Mouse (Mus musculus): ENCODE results near the gene Sulf2. TPM values are rescaled to one million over a fixed set of nuclear protein-coding genes. Genes with fewer than 3 reads are reported as not detected.
A peak's percentile ranks its signal among the peaks of the same experiment; 100 is the strongest.

Gene Sulf2
- total RNA-seq, 2 experiments from 2014 or later, result 192 to 224 TPM

GRCm38 (mm10) chr2:166175552-166176136 lies 20.2 kb upstream of the Sulf2 start:
- DNase-seq (ENCODE audit: low spot score in 2 of 2), result no peak

GRCm38 (mm10) chr2:166175145-166175544 lies 19.7 kb upstream of the Sulf2 start:
- no peak for DNase-seq (ENCODE audit: low spot score in 2 of 2)

GRCm38 (mm10) chr2:166173169-166173568 lies 17.7 kb upstream of the Sulf2 start:
- DNase-seq (ENCODE audit: low spot score in 2 of 2), result no peak

- no peak for DNase-seq (ENCODE audit: low spot score in 2 of 2)
Measured at GRCm38 (mm10) chr2:166170173-166170572, 14.7 kb upstream of the Sulf2 start.

- DNase-seq (ENCODE audit: low spot score in 2 of 2), result no peak
Measured at GRCm38 (mm10) chr2:166168868-166169267, 13.4 kb upstream of the Sulf2 start.

DNA sequence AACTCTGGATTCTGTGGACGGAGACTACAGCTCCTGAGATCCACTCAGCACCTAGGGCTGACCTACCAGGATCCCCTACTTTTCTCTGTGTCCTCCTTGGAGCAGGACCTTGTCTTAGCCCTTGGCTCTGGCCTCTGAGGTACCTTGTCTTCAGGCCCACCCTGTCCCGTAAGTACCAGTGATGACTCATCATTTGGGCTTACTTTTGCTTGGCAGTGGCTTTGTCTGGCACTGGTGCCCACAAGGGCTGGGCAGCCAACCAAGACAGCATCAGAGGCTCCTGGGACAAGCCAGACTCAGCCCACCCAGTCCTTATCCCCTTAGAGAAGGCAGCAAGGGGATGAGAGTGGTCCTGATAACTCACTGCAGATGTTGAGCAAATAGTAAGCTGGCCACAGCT lies 11.9 kb upstream of the Sulf2 start:
- no peak for DNase-seq (ENCODE audit: low spot score in 2 of 2)

- DNase-seq (ENCODE audit: low spot score in 2 of 2), result no peak
Measured at GRCm38 (mm10) chr2:166165396-166165795, 9.9 kb upstream of the Sulf2 start.

- DNase-seq (ENCODE audit: low spot score in 2 of 2), result no peak
Measured at GRCm38 (mm10) chr2:166164601-166165000, 9.1 kb upstream of the Sulf2 start.

GRCm38 (mm10) chr2:166163917-166164316 lies 8.5 kb upstream of the Sulf2 start:
- DNase-seq (ENCODE audit: low spot score in 2 of 2), result no peak

DNA sequence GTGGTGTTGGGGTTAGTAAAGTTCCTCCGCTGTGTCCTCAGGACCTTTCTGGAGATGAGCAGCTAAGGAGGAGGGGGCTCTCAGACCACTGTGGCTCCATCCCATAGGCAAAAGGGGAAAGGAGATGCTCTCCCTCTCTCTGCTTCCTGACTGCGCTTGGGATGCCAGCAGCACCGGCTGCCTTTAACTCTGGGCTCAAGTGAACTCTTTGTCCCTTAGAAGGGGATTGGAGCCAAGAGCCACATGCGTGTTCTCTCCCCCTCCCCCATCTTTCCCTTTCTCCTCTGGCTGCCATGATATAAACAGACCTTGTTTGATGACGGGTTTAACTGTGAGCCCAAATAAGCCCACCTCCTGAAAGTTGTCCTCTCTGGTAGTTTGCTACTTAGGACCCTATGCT lies 7.8 kb upstream of the Sulf2 start:
- no peak for DNase-seq (ENCODE audit: low spot score in 2 of 2)

DNA sequence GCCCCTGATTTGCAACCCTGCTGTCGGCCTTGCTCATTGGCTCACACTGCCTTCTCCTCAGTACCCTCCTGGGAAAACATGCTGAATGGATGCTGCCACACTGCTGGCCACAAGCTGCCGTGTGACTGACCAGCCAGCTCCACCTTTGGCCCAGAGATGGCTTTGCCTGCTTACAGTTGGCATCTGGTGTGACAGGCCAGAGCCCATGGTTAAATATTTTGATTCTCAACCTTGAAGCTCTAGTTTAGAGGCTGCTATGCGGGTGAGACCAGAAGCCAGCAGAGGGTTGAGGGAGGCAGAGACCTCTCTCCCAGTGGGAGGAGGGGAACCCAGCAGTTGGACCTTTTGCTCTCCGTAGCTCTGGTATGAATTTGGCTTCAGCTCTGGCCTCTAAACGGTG lies 6.7 kb upstream of the Sulf2 start:
- DNase-seq (ENCODE audit: low spot score in 2 of 2), result no peak

- no peak for DNase-seq (ENCODE audit: low spot score in 2 of 2)
Measured at GRCm38 (mm10) chr2:166159276-166159675, 3.8 kb upstream of the Sulf2 start.

- DNase-seq (ENCODE audit: low spot score in 2 of 2), result no peak
Measured at GRCm38 (mm10) chr2:166157767-166158561, 2.5 kb upstream of the Sulf2 start.

- DNase-seq (ENCODE audit: low spot score in 2 of 2), result no peak
Measured at GRCm38 (mm10) chr2:166157144-166157543, 1.7 kb upstream of the Sulf2 start.

DNA sequence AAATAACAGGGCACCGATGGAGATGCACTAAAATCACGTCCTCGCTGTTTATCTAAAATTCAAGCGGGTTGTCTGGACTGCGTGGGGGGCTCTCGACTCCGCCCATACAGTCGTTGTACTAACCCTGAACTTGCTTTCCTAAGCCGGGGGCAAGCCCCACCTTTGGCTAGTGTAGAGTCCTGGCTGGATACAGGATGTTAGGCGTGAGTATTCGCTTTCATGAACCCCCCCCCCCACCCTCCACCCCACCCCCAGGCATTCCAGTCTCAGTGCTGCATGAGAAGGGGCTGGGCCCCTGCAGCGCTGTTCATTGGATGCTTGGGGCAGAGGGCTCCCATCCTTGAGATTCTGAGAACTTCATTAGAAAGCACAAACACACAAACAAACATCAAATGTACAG lies 659 bp upstream of the Sulf2 start:
- DNase-seq (ENCODE audit: low spot score in 2 of 2), result no peak

- DNase-seq (ENCODE audit: low spot score in 2 of 2), result peak; percentile 46 to 63
Measured at GRCm38 (mm10) chr2:166154749-166155453, 562 bp downstream of the Sulf2 start.

GRCm38 (mm10) chr2:166153891-166154711 lies 1.4 kb downstream of the Sulf2 start:
- no peak for DNase-seq (ENCODE audit: low spot score in 2 of 2)

- DNase-seq (ENCODE audit: low spot score in 2 of 2), result no peak
Measured at GRCm38 (mm10) chr2:166153399-166153793, 2.1 kb downstream of the Sulf2 start.

GRCm38 (mm10) chr2:166152734-166153398 lies 2.6 kb downstream of the Sulf2 start:
- DNase-seq (ENCODE audit: low spot score in 2 of 2), result no peak

DNA sequence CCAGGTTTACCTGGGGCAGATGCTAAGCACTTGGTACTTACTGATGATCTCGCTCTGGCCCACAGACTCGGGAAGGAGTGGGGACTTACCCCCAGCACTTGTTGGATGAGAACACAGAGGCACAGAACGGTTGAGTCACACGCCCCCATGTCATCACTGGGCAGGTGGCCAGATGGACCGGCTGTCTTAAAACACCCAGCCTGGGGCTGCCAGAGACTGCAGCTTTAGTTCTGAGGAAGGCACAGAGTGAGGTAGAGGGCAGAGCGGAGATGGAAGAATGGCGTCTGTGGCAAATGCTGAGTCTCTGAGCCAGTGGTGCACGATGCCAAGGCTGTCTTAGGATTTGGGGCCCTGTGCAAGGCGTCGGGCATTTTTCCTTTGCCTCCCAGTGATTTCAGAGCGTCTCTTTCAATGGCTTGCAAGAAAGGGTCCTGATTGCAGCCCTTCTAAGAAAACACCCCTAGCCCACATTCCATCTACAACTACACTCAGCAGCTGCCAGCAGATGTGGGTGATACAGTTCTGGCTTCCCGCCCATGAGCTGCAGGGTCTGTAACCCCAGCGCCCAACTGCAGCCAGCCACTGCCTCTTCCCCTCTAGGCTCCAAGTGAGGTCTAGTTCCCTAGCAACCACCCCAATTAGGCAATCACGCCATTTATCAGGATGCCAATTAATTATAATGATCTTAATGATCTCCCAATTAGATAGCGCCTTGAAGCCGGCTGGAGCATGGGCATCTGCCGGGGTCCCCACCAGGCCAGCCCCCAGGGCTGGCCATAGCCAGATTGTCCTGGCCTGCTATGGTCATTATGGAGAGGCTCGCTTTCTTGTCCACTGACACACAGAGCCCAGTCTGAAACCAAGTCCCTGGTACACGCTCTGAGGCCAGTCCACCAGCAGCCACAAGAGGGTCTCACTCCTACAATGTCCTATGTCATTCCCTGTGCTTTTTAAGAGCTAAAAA lies 3.7 kb downstream of the Sulf2 start:
- DNase-seq (ENCODE audit: low spot score in 2 of 2), result peak; percentile 90 to 91

Measured in layer of hippocampus, postnatal 10 days (tissue).